Mouse (Mus musculus) stomach, embryonic 14.5 days (tissue): ENCODE data around the gene Ipmk. TPM values are rescaled to one million over a fixed set of nuclear protein-coding genes. Genes with fewer than 3 reads are reported as not detected.

Experiments
- ATAC-seq: fragments of 200-750 bp; cut with Nextera tagmentation; 2 replicates; pipeline ENCODE4 v1.8.0; 2017; ENCODE audit warnings: low read depth, moderate TSS enrichment; ENCODE audit not compliant: insufficient number of reproducible peaks, insufficient read depth, low FRiP score
- H3K27ac ChIP-seq: fragments of 300-500 bp; sonication (generic); 2 replicates; pipeline ENCODE4 v1.5.1; 2014; ENCODE audit warnings: mild to moderate bottlenecking, low read length, moderate library complexity, mixed read lengths
- H3K27me3 ChIP-seq: fragments of 300-500 bp; sonication (generic); 2 replicates; pipeline ENCODE4 v1.6.1; 2014; ENCODE audit warnings: low read length, control low read depth, mixed read lengths; ENCODE audit not compliant: control insufficient read depth, insufficient read depth
- H3K36me3 ChIP-seq: fragments of 300-500 bp; sonication (generic); 2 replicates; pipeline ENCODE4 v1.6.1; 2014; ENCODE audit warnings: mild to moderate bottlenecking, control low read depth, low read length, moderate library complexity, mixed read lengths; ENCODE audit not compliant: control insufficient read depth, insufficient read depth
- H3K4me1 ChIP-seq: fragments of 300-500 bp; sonication (generic); 2 replicates; pipeline ENCODE4 v1.6.1; 2014; ENCODE audit warnings: low read length, control low read depth, mixed read lengths; ENCODE audit not compliant: control insufficient read depth, insufficient read depth
- H3K4me2 ChIP-seq: fragments of 300-500 bp; sonication (generic); replicated peaks from 2 replicates; pipeline ENCODE4 v1.6.1; 2014; ENCODE audit warnings: low read depth, low read length, control low read depth
- H3K4me3 ChIP-seq: fragments of 300-500 bp; sonication (generic); 2 replicates; pipeline ENCODE4 v1.5.1; 2014; ENCODE audit warnings: low read depth, low read length, control low read depth
- H3K9ac ChIP-seq: fragments of 300-500 bp; sonication (generic); replicated peaks from 2 replicates; pipeline ENCODE4 v1.6.1; 2014; ENCODE audit warnings: low read depth, mild to moderate bottlenecking, control low read depth, low read length, moderate library complexity, mixed read lengths
- H3K9me3 ChIP-seq: fragments of 300-500 bp; sonication (generic); 2 replicates; pipeline ENCODE4 v1.6.1; 2016; ENCODE audit warnings: low read depth, low read length, control low read depth; ENCODE audit not compliant: control insufficient read depth
- WGBS: fragments of 180-500 bp; shearing (Covaris S2); extraction: QIAGEN DNeasy Blood & Tissue Kit; methylation state at CpG from one replicate; pipeline ENCODE4 v1.1.7; 2014; 5-methylcytosine and 5-hydroxymethylcytosine counted together
- polyA plus RNA-seq: library from polyadenylated mRNA; unstranded; fragments of >200 nt; fragmentation: Nextera tagmentation; extraction: Ambion mirVana; gene quantifications from 2 replicates; pipeline ENCODE4 v1.2.1, GENCODE M21; 2014

Ipmk gene
- polyA plus RNA-seq, 1 experiment from 2014 or later = 11.2 TPM

GRCm38 (mm10) chr10:71400818-71401646 is 53.5 kb downstream of the Ipmk start:
- no peak for ATAC-seq
- Histone ChIP-seq H3K9ac (no peak overlapping the region), H3K27me3 (no peaks in the 10 kb centered on the region), H3K27ac (no peak overlapping the region), H3K4me2 (no peak overlapping the region), H3K4me1 (no peaks in the 10 kb centered on the region), H3K4me3 (no peak overlapping the region), H3K36me3 (no peaks in the 10 kb centered on the region), H3K9me3 (no peaks in the 10 kb centered on the region)
- WGBS = 65% methylated on average over 13 of the region's 13 CpGs

- Histone ChIP-seq H3K9me3 (no peaks in the 10 kb centered on the region), H3K27me3 (no peaks in the 10 kb centered on the region), H3K27ac (no peak overlapping the region), H3K9ac (no peak overlapping the region), H3K36me3 (no peaks in the 10 kb centered on the region), H3K4me1 (no peaks in the 10 kb centered on the region), H3K4me2 (no peak overlapping the region), H3K4me3 (no peak overlapping the region)
- ATAC-seq = no peak
- 68% methylated on average over 3 of the region's 3 CpGs for WGBS
Observed at GRCm38 (mm10) chr10:71403638-71404037, 56.1 kb downstream of the Ipmk start.

- ATAC-seq = no peak
Observed at GRCm38 (mm10) chr10:71405523-71406217, 58.1 kb downstream of the Ipmk start.

GRCm38 (mm10) chr10:71409948-71410347 is 62.4 kb downstream of the Ipmk start:
- Histone ChIP-seq H3K4me2 (no peak overlapping the region), H3K9me3 (no peaks in the 10 kb centered on the region), H3K36me3 (no peaks in the 10 kb centered on the region), H3K27me3 (no peaks in the 10 kb centered on the region), H3K4me1 (no peaks in the 10 kb centered on the region), H3K4me3 (no peak overlapping the region), H3K9ac (no peak overlapping the region), H3K27ac (no peak overlapping the region)
- no peak for ATAC-seq
- 79% methylated on average over 5 of the region's 5 CpGs for WGBS

More at GRCm38 (mm10) chr10:71405523-71406217, 58.1 kb downstream of the Ipmk start:
- Histone ChIP-seq H3K4me3 (no peak overlapping the region), H3K36me3 (no peaks in the 10 kb centered on the region), H3K27me3 (no peaks in the 10 kb centered on the region), H3K4me2 (no peak overlapping the region), H3K9me3 (no peaks in the 10 kb centered on the region), H3K4me1 (no peaks in the 10 kb centered on the region), H3K9ac (no peak overlapping the region), H3K27ac (no peak overlapping the region)
- WGBS = 80% methylated on average over 5 of the region's 5 CpGs

GRCm38 (mm10) chr10:71413401-71413800 is 65.8 kb downstream of the Ipmk start:
- Histone ChIP-seq H3K27me3 (no peaks in the 10 kb centered on the region), H3K9me3 (no peaks in the 10 kb centered on the region), H3K4me1 (no peaks in the 10 kb centered on the region), H3K4me3 (no peak overlapping the region), H3K4me2 (no peak overlapping the region), H3K9ac (no peak overlapping the region), H3K27ac (no peak overlapping the region), H3K36me3 (no peaks in the 10 kb centered on the region)
- ATAC-seq = no peak
- WGBS = 88% methylated on average over 12 of the region's 12 CpGs

- no peaks in the 10 kb centered on the region for H3K27me3 ChIP-seq
- H3K4me3 ChIP-seq = no peak overlapping the region
- H3K4me1 ChIP-seq = no peaks in the 10 kb centered on the region
- H3K4me2 ChIP-seq = no peak overlapping the region
- no peak overlapping the region for H3K9ac ChIP-seq
- no peaks in the 10 kb centered on the region for H3K36me3 ChIP-seq
- no peak overlapping the region for H3K27ac ChIP-seq
- WGBS = 56% methylated on average over 5 of the region's 5 CpGs
- ATAC-seq = no peak
- H3K9me3 ChIP-seq = no peaks in the 10 kb centered on the region
Observed at GRCm38 (mm10) chr10:71421531-71421930, 74.0 kb downstream of the Ipmk start.

- Histone ChIP-seq H3K27me3 (no peaks in the 10 kb centered on the region), H3K9ac (no peak overlapping the region), H3K4me1 (no peaks in the 10 kb centered on the region), H3K27ac (no peak overlapping the region), H3K36me3 (no peaks in the 10 kb centered on the region), H3K4me3 (no peak overlapping the region), H3K4me2 (no peak overlapping the region), H3K9me3 (no peaks in the 10 kb centered on the region)
- 40% methylated on average over 14 of the region's 14 CpGs for WGBS
- ATAC-seq = no peak; the same call in 1 of the 2 replicates
Observed at GRCm38 (mm10) chr10:71422047-71423037, 74.8 kb downstream of the Ipmk start.

- H3K36me3 ChIP-seq = no peaks in the 10 kb centered on the region
Observed at GRCm38 (mm10) chr10:71426740-71427139, 79.2 kb downstream of the Ipmk start.

More at GRCm38 (mm10) chr10:71426740-71427139, 79.2 kb downstream of the Ipmk start:
- 64% methylated on average over 6 of the region's 6 CpGs for WGBS
- Histone ChIP-seq H3K27ac (no peak overlapping the region), H3K4me3 (no peak overlapping the region), H3K4me2 (no peak overlapping the region), H3K9ac (no peak overlapping the region), H3K9me3 (no peaks in the 10 kb centered on the region), H3K4me1 (no peaks in the 10 kb centered on the region), H3K27me3 (no peaks in the 10 kb centered on the region)
- no peak for ATAC-seq
